8 mouse cellular contexts compared by ENCODE assay signal in the genomic region with DNA sequence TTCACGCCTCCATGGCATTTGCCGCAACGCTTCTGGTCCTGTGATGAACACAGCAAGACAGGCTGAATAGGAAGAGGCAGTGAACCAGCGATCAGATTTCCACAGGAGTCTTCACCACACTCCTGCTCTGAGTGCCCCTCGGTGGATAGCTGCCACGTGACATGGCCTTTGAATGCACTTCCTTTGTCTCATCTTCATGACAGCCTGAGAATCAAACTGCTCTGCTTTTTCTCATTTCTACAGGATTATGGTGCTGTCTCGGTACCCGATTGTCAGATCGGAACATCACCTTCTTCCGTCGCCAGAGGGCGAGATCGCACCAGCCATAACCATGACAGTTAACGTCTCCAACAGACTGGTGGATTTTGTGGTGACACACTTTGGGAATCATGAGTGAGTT. TPM values are rescaled to one million over a fixed set of nuclear protein-coding genes. Genes with fewer than 3 reads are reported as not detected.
DNase-seq lines count a peak whose midpoint lies in the region; ATAC-seq and TF ChIP-seq lines count a peak whose summit lies in the region.

No protein-coding gene starts in this region.

- H3K4me1 ChIP-seq in G1E (ENCODE audit: insufficient read depth, low read depth, low read length), result peaks cover 24% of the 10 kb centered on the region
- H3K4me1 ChIP-seq in forebrain, embryonic 13.5 days, result no peaks in the 10 kb centered on the region

- H3K27ac ChIP-seq in forebrain, embryonic 13.5 days, result no peak overlapping the region

- peak overlapping the region; percentile 27 for H3K4me2 ChIP-seq in forebrain, embryonic 13.5 days

- peak; percentile 30; the same call in 1 of the 2 replicates for TF ChIP-seq CTCF in G1E (IDR thresholded peaks at IDR 0.05; ENCODE audit: low read depth, low read length)

- peak; percentile 40; the same call in 1 of the 2 replicates for ATAC-seq in G1E (ENCODE audit: extremely low read depth, insufficient number of reproducible peaks, low FRiP score, poor library complexity, severe bottlenecking)
- peak; percentile 94 for ATAC-seq in forebrain, embryonic 13.5 days

- H3K9me3 ChIP-seq in G1E (replicated peaks), result no peaks in the 10 kb centered on the region
- H3K9me3 ChIP-seq in forebrain, embryonic 13.5 days (replicated peaks), result no peaks in the 10 kb centered on the region

- H3K4me3 ChIP-seq in G1E (ENCODE audit: low read depth, low read length), result no peak overlapping the region
- no peak overlapping the region for H3K4me3 ChIP-seq in forebrain, embryonic 13.5 days

- no peak for DNase-seq in G1E (ENCODE audit: low spot score)
- peak; percentile 39 for DNase-seq in c-Kit-positive CD71-negative TER-119-negative erythroid progenitor cells, embryonic 14.5 days (ENCODE audit: low read depth)
- peak; percentile 84 for DNase-seq in heart, postnatal 4 days
- peak; percentile 89 for DNase-seq in layer of hippocampus, adult 9-10 months (ENCODE audit: low spot score)
- peak; percentile 84 for DNase-seq in lung, postnatal 10 days
- DNase-seq in right cerebral cortex, postnatal 10 days (ENCODE audit: low spot score in 2 of 2), result peak; percentile 90 to 92
- DNase-seq in urinary bladder, postnatal 25 days (ENCODE audit: low spot score), result peak; percentile 63

- peaks cover 19% of the 10 kb centered on the region for H3K27me3 ChIP-seq in G1E (ENCODE audit: insufficient read depth, low read length)
- H3K27me3 ChIP-seq in forebrain, embryonic 13.5 days, result no peaks in the 10 kb centered on the region

- H3K36me3 ChIP-seq in G1E (replicated peaks), result no peaks in the 10 kb centered on the region
- no peaks in the 10 kb centered on the region for H3K36me3 ChIP-seq in forebrain, embryonic 13.5 days (ENCODE audit: poor library complexity, severe bottlenecking)

- peak overlapping the region; percentile 43 for H3K9ac ChIP-seq in forebrain, embryonic 13.5 days

- WGBS in forebrain, embryonic 13.5 days, result 17% methylated on average over 14 of the region's 14 CpGs

RNA-seq across cellular contexts. Expression of gene Cwh43, which starts 25.7 kb away (rescaled TPM):
- not detected in 2 replicates for total RNA-seq in G1E (2014; fragmentation: Nextera tagmentation)
- not detected in 2 replicates for total RNA-seq in G1E (2017)
- polyA plus RNA-seq in G1E (2012), result not detected in 2 replicates
- 0.09 and 0.30 TPM in 2 replicates for polyA plus RNA-seq in forebrain, embryonic 13.5 days (2015; fragmentation: Nextera tagmentation; extraction: Ambion mirVana)
- not detected for total RNA-seq in heart, postnatal 4 days (2021)

RNA-seq across cellular contexts. Expression of gene Dcun1d4, which starts 49.2 kb away (rescaled TPM):
- 25.4 and 36.0 TPM in 2 replicates for total RNA-seq in G1E (2014; fragmentation: Nextera tagmentation)
- 23.6 and 29.9 TPM in 2 replicates for total RNA-seq in G1E (2017)
- polyA plus RNA-seq in G1E (2012), result 15.6 and 17.6 TPM in 2 replicates
- 42.8 and 47.8 TPM in 2 replicates for polyA plus RNA-seq in forebrain, embryonic 13.5 days (2015; fragmentation: Nextera tagmentation; extraction: Ambion mirVana)
- 10 to 100 TPM; 17.4 to 19.1 TPM for total RNA-seq in heart, postnatal 4 days (2021)
